Mouse (Mus musculus) testis, adult 2 months (tissue): ENCODE results near the gene Dlg2.

Experiments
- CTCF ChIP-seq: fragments of 200-500 bp; IDR thresholded peaks from 2 replicates; pipeline ENCODE4 v1.5.1; 2012; ENCODE audit warnings: low read depth, mild to moderate bottlenecking, inconsistent platforms, low read length, moderate library complexity; ENCODE audit not compliant: control insufficient read depth, insufficient read depth, insufficient replicate concordance
- POLR2A ChIP-seq: fragments of 200-500 bp; IDR thresholded peaks from 2 replicates; pipeline ENCODE4 v1.6.1; 2012; ENCODE audit warnings: low read depth, mild to moderate bottlenecking, inconsistent platforms, low read length, moderate library complexity; ENCODE audit not compliant: control insufficient read depth

GRCm38 (mm10) chr7:90456845-90457468 lies 19.5 kb upstream of the Dlg2 start, which contains the start of gene Tmem126a:
- peak; percentile 24; the same call in 1 of the 2 replicates for TF ChIP-seq CTCF
- TF ChIP-seq POLR2A, result peak; percentile 78
